22 mouse cellular contexts compared by ENCODE assay signal in the genomic region with DNA sequence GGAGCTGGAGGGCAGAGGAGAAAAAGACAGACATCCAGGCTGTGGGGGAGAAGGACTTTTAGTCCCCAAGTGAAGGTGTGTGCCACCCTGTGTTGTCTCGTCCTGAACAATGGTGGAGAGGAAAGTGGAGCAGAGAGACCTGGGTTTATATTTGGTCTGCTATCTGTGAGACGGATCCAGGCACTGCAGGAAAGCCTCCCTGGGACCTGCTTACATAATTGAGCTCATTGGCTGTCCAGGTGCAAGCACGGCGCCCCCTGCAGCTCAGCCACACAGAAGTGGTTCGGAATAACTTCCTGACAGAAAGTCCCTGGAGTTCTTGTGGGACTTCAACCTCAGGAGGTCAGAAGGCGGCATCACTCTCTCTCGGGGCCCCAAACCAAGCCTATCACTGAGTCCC.
DNase-seq lines count a peak whose midpoint lies in the region; ATAC-seq and TF ChIP-seq lines count a peak whose summit lies in the region.
"Had no signal": no experiment of that assay in that cellular context is flagged by ENCODE, and none has a peak within 500 bp of the region (broad histone marks: within the 10 kb centered on the region; RNA-seq: fewer than 3 reads in every experiment).

No protein-coding gene starts in this region.

- H3K36me3 ChIP-seq in heart, adult 2 months (ENCODE audit: control insufficient read depth, insufficient read depth, low read length): no peaks in the 10 kb centered on the region
- no peaks in the 10 kb centered on the region for H3K36me3 ChIP-seq in lung, postnatal 0 days (ENCODE audit: insufficient read depth, low read length)
- H3K36me3 ChIP-seq in limb, embryonic 10.5 days: peaks cover 11% of the 10 kb centered on the region; the same call in 1 of the 2 replicates
- H3K36me3 ChIP-seq: embryonic facial prominence, embryonic 12.5 days; liver, embryonic 13.5 days had no signal

- H3K79me2 ChIP-seq in heart, adult 2 months (replicated peaks; ENCODE audit: control insufficient read depth, insufficient read depth, low read length): no peaks in the 10 kb centered on the region

- no peak overlapping the region for H3K9ac ChIP-seq in heart, adult 2 months (ENCODE audit: low read depth, low read length)
- no peak overlapping the region for H3K9ac ChIP-seq in lung, postnatal 0 days (replicated peaks; ENCODE audit: low read depth)
- H3K9ac ChIP-seq: embryonic facial prominence, embryonic 12.5 days; liver, embryonic 13.5 days had no signal

- no peaks in the 10 kb centered on the region for H3K9me3 ChIP-seq in lung, postnatal 0 days (ENCODE audit: low read length)
- 0 out of 2 replicates have a peak, but pooled peaks cover 2% of the 10 kb centered on the region for H3K9me3 ChIP-seq in limb, embryonic 10.5 days (replicated peaks)
- H3K9me3 ChIP-seq: liver, embryonic 13.5 days had no signal

- no peak for DNase-seq in heart, adult 2 months
- no peak for DNase-seq in heart, postnatal 14 days
- DNase-seq in lung, postnatal 0 days (ENCODE audit: low spot score): no peak
- no peak for DNase-seq in lung, adult 2 months
- DNase-seq in cerebellum, adult 18-20 months: peak; percentile 69 to 74
- DNase-seq in limb, embryonic 10.5 days (ENCODE audit: low spot score): no peak
- DNase-seq in T-cell, adult 2 months (ENCODE audit: low spot score): no peak
- no peak for DNase-seq in kidney, postnatal 10 days
- DNase-seq: adrenal gland, adult 8-10 months; B cell, adult 2 months; gastrocnemius, postnatal 36 days; heart, postnatal 36 days; kidney, adult 8-10 months; kidney, postnatal 4 days; liver, embryonic 13.5 days; lung, postnatal 14 days; right cerebral cortex, postnatal 25 days; thymus, postnatal 25 days had no signal

- no peak overlapping the region for H3K4me2 ChIP-seq in lung, postnatal 0 days (replicated peaks; ENCODE audit: low read depth, low read length)
- H3K4me2 ChIP-seq: embryonic facial prominence, embryonic 12.5 days; heart, embryonic 11.5 days; liver, embryonic 13.5 days had no signal

- H3K4me1 ChIP-seq in heart, adult 2 months (ENCODE audit: control insufficient read depth, insufficient read depth, low read length): no peaks in the 10 kb centered on the region
- no peaks in the 10 kb centered on the region for H3K4me1 ChIP-seq in lung, postnatal 0 days (ENCODE audit: insufficient read depth, low read depth, low read length)
- no peaks in the 10 kb centered on the region for H3K4me1 ChIP-seq in lung, adult 2 months (ENCODE audit: control insufficient read depth, insufficient read depth, low read length)
- peaks cover 34% of the 10 kb centered on the region for H3K4me1 ChIP-seq in limb, embryonic 10.5 days
- H3K4me1 ChIP-seq: embryonic facial prominence, embryonic 12.5 days had no signal

- H3K27ac ChIP-seq in heart, adult 2 months: no peak overlapping the region
- H3K27ac ChIP-seq in lung, postnatal 0 days (ENCODE audit: low read length): no peak overlapping the region
- H3K27ac ChIP-seq in limb, embryonic 10.5 days: 0 out of 2 replicates have a peak overlapping the region, but pooled peaks have one; percentile 61
- H3K27ac ChIP-seq: embryonic facial prominence, embryonic 12.5 days; liver, embryonic 13.5 days had no signal

- peak; percentile 28 for TF ChIP-seq CTCF in heart, adult 2 months (IDR thresholded peaks at IDR 0.05)
- peak; percentile 33 for TF ChIP-seq CTCF in lung, postnatal 0 days (IDR thresholded peaks at IDR 0.05)
- TF ChIP-seq CTCF in lung, adult 2 months (IDR thresholded peaks at IDR 0.05; ENCODE audit: insufficient read depth, low read length): no peak

- 64% methylated on average over 7 of the region's 7 CpGs for WGBS in heart, adult 2 months
- WGBS in lung, postnatal 0 days: 65% methylated on average over 7 of the region's 7 CpGs
- WGBS in lung, adult 2 months: 73% methylated on average over 7 of the region's 7 CpGs
- 61% methylated on average over 7 of the region's 7 CpGs for WGBS in limb, embryonic 10.5 days

- TF ChIP-seq POLR2A in heart, adult 2 months (IDR thresholded peaks at IDR 0.05; ENCODE audit: insufficient read depth, low read depth, low read length): no peak
- no peak for TF ChIP-seq POLR2A in lung, adult 2 months (IDR thresholded peaks at IDR 0.05; ENCODE audit: borderline replicate concordance, extremely low read depth, low read depth, low read length)

- intact Hi-C loops in heart, adult 2 months (cut with DNase I): no loop called here
- intact Hi-C loops in heart, postnatal 14 days (cut with DNase I): no loop called here

- TF ChIP-seq EP300 in heart, adult 2 months (IDR thresholded peaks at IDR 0.05; ENCODE audit: insufficient read depth, low read depth, low read length): no peak
- no peak for TF ChIP-seq EP300 in lung, postnatal 0 days (IDR thresholded peaks at IDR 0.05)

- H3K4me3 ChIP-seq in heart, adult 2 months: no peak overlapping the region
- no peak overlapping the region for H3K4me3 ChIP-seq in lung, postnatal 0 days (ENCODE audit: low read depth, low read length)
- H3K4me3 ChIP-seq in lung, adult 2 months (replicated peaks; ENCODE audit: extremely low read depth, low read depth, low read length): no peak overlapping the region
- H3K4me3 ChIP-seq in limb, embryonic 10.5 days: no peak overlapping the region
- H3K4me3 ChIP-seq: embryonic facial prominence, embryonic 12.5 days; liver, embryonic 13.5 days had no signal

- no peak for ATAC-seq in lung, postnatal 0 days
- ATAC-seq: forebrain, embryonic 16.5 days; hindbrain, embryonic 16.5 days had no signal

- no peaks in the 10 kb centered on the region for H3K27me3 ChIP-seq in heart, adult 2 months (ENCODE audit: control insufficient read depth, insufficient read depth, low read length)
- no peaks in the 10 kb centered on the region for H3K27me3 ChIP-seq in lung, postnatal 0 days (replicated peaks; ENCODE audit: insufficient read depth, low read length)
- no peaks in the 10 kb centered on the region for H3K27me3 ChIP-seq in limb, embryonic 10.5 days (ENCODE audit: low read depth, poor library complexity, severe bottlenecking)
- H3K27me3 ChIP-seq: embryonic facial prominence, embryonic 12.5 days; liver, embryonic 13.5 days had no signal

Comparison
In these comparisons a context has a peak if more than half of its experiments do, and no peak if none do; other contexts are left out.
1. DNase-seq: peak in cerebellum, adult 18-20 months (2 of 2); none in heart, adult 2 months (0 of 2), heart, postnatal 14 days (0 of 2), lung, postnatal 0 days (single experiment), lung, adult 2 months (single experiment), limb, embryonic 10.5 days (single experiment), T-cell, adult 2 months (single experiment) and kidney, postnatal 10 days (single experiment).